Mouse (Mus musculus) thymus, adult 2 months (tissue): ENCODE data around the gene Srpk2.

ENCODE experiments used
- CTCF ChIP-seq: fragments of 200-500 bp; IDR thresholded peaks from 2 replicates; pipeline ENCODE4 v1.5.1; 2012; ENCODE audit warnings: mild to moderate bottlenecking, control low read depth, low read length, moderate library complexity, borderline replicate concordance; ENCODE audit not compliant: control insufficient read depth, poor library complexity, insufficient read depth; ENCODE audit errors: extremely low read depth
- POLR2A ChIP-seq: fragments of 200-500 bp; IDR thresholded peaks from 2 replicates; pipeline ENCODE4 v1.6.1; 2012; ENCODE audit warnings: mild to moderate bottlenecking, low read length, control low read depth, moderate library complexity; ENCODE audit not compliant: control insufficient read depth, poor library complexity, insufficient read depth; ENCODE audit errors: extremely low read depth

DNA sequence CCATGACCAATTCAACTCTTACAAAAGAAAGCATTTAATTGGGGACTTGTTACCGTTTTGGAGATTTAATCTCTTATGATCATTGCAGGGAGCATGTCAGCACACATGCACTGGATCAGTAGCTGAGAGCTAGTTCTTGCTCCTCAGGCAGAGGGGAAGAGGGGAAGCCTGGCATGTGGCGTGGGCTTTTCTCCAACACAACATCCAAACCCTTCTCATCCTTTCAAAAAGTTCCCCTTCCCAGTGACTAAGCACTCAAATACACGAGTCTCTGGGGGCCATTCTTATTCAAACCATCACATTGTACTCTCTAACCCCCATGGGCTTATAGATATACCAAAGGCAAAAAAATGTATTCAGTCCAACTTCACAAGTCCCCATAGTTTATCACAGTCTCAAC lies 5.4 kb downstream of the Srpk2 start:
- TF ChIP-seq CTCF, result no peak
- no peak for TF ChIP-seq POLR2A
